Mouse (Mus musculus) embryo, embryonic 11 days (tissue): Measurements from ENCODE around the gene Meltf.

Experiments used
- DNase-seq: peaks from one replicate; pipeline ENCODE4 v3.0.0-alpha.2; 2015

The Meltf gene

DNA sequence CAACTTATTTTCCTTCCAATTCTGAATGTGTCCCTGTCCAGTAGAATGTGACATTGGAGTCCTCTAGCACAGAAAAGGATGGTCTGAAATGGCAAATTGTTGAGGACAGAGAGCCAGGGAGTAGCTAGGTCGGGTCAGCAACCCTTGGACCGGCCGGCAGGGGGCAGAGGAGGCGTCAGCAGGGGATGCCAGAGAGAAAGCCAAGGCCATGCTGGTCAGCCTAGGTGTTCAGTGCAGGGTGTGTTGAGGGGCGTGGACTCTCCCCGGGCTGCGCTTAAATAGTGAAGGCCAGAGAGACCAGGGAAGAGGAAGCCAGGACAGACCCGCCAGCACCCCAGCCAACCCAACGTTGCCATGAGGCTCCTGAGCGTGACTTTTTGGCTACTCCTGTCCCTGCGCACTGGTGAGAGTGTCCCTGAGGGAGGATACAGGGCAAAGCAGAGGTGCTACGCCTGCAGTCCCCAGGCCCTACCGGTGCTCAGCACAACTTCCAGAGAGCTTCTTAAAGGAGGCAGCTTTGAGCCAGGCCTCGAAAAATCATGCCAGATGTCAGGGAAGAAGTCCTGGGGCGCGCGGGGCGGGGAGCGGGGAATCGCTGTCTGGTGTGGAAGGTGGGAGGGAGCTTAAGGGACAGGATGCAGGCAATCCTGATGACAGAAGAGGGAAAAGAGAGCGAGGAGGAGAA is at the start of gene Meltf:
Meltf (plus strand) TSS at position 238 of the 685 bp plus-strand sequence.
- DNase-seq, result peak; percentile 77

DNA sequence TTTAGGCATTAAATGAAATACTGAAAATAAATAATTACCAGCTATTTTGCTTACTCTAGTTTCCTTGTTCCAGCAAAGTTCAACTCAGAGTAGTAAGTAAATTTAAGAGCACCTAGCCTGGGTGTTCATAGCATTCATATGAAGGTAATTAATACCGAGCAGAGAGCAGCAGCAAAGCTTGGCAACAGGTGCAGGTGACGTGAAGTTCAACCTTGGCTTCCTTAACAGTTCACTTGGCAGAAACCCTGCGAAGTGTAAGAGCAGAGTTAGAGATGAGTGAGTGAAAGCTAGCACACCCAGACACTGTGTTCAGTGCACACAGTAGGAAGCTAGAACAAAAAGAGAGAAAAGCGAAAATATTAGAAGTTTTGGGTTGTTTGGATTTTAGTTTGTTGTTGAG is 47.9 kb upstream of the Meltf start:
- no peak for DNase-seq

GRCm38 (mm10) chr16:31832630-31833422 is 45.8 kb upstream of the Meltf start:
- no peak for DNase-seq

DNA sequence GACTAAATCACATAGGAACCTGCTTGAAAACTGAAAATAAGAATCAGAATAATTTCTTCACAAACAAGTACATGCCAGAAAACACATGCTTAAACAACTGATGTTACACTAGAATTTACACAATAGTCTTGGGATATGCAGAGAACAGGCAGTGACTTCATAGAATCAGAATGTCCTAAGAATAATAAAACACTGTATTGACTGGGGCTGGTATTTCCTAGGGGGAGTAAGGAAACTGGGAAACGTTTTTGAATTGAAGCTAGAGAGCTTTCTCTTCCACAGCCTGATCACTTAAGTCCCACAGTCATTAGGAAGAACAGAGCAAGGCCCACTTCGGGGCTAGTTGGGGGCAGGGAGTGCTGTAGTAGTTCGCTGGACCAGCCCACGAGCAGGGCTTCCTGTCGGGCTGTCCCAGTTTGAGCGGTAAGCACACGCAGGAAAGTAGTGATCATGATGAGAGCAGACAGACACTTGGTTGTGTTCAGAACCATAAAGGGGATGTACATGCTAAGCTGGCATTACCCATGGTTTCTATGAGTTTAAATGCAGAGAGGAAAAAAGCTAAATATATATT is 44.5 kb upstream of the Meltf start:
- DNase-seq, result peak; percentile 12

- no peak for DNase-seq
These were observed 43.8 kb upstream of the Meltf start for GRCm38 (mm10) chr16:31834662-31835318.

- DNase-seq, result no peak
These were observed 41.2 kb upstream of the Meltf start for GRCm38 (mm10) chr16:31837362-31837761.

DNA sequence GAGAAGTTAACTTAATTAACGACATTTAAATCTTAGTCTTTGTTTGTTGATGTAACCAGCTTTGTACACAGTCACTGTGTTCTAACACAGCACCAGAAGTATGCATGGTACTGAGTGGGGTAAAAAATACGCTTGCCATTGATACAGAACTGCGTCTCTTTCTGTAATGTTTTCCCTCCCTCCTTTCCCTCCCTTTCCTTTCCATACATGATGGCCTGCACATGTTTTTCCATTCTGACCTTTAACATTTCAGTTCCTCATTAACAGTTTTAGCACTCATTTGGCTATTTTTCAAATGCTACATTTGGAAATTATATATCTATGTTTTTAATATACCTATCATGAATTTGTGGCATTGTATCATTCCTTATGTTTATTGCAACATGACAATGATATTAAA is 34.4 kb upstream of the Meltf start:
- DNase-seq, result no peak

GRCm38 (mm10) chr16:31846763-31847162 is 31.8 kb upstream of the Meltf start:
- DNase-seq, result peak; percentile 23

GRCm38 (mm10) chr16:31863920-31864319 is 14.7 kb upstream of the Meltf start:
- no peak for DNase-seq

DNA sequence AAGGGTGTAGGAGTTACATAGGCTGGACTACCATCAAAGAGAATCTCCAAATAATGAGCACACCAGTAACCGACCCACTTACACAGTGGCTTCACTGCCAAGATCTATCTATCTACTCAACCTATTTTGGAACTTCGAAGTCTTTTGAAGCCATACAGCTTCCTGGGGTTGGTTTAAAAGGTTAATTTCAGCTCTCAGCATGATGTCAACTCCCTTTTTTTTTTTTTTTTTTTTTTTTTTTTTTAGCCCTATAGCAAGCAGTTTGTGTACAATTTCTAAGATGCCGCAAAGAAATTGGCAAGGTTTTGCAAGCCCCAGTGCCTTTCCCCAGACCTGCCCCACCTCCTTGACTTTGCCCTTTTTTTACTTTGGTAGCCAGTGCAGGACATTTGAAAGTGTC is 13.4 kb upstream of the Meltf start:
- no peak for DNase-seq

GRCm38 (mm10) chr16:31866911-31867310 is 11.7 kb upstream of the Meltf start:
- no peak for DNase-seq

GRCm38 (mm10) chr16:31867736-31868135 is 10.9 kb upstream of the Meltf start:
- no peak for DNase-seq

- DNase-seq, result no peak
These were observed 4.9 kb upstream of the Meltf start for GRCm38 (mm10) chr16:31873721-31874120.

DNA sequence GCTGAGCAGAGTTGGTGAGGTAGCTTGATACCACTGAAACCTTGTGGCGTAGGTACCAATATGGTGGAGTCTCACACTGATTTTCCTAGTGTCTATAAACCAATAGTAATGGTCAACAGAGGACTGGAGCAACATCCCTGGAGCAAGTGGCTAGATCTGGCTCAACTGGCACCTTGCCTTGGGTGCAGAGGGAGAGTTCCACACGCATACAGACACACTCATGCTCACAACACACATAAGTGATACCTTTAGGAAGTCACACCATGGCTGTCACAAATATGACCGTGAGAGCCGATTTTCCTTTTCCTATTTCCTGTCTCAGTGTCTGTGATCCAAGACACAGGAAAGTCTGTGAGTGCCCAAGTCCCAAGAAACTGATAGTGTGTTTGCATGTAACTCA is 3.2 kb upstream of the Meltf start:
- no peak for DNase-seq

GRCm38 (mm10) chr16:31876386-31876785 is 2.2 kb upstream of the Meltf start:
- DNase-seq, result no peak

DNA sequence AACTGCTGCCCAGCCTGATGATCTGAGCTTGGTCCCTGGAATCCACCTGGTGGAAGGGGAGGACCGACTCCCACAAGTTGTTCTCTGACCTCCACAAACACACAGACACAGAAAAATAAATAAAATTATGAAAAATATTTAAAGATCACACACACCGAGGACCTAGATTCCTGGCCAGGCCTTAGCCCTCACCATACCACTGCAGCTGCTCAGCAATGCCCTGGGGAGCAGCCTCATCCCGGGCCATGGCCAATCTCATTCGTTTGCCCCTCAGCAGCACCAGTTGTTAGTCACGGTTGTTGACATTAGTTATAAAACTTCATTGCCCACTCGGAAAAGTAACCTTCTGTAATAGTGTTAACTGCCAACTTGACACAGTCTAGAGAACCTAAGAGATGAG is 558 bp upstream of the Meltf start:
- no peak for DNase-seq

- DNase-seq, result no peak
These were observed 1.7 kb downstream of the Meltf start for GRCm38 (mm10) chr16:31880146-31880840.

DNA sequence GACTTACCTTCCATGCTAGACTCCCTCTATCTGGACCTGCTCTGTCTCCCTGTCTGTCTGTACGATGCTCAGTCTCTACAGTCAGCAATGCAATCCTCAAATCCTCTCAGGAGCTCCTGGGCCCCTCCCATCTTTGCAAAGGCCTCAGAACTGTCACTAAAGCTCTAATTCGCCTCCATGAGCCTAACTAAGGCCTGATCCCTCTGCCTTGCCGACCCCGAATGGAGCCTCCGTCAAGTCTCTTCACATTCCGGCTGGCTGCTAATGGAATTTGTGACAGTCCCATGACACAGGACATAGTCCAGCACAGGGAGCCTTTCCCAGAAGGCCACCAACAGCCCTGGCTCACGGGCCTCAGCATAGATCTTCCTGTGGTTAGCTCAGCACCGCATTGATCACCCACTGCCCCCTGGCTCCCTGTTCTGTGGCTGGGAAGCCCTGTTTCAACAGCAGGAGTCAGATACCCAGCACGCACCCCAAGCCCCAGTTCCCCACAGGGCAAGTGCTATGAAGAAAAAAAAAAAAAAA is 3.8 kb downstream of the Meltf start:
- no peak for DNase-seq

- no peak for DNase-seq
These were observed 4.7 kb downstream of the Meltf start for GRCm38 (mm10) chr16:31883302-31883701.

- DNase-seq, result peak; percentile 47
These were observed 5.3 kb downstream of the Meltf start for GRCm38 (mm10) chr16:31883902-31884301.

DNA sequence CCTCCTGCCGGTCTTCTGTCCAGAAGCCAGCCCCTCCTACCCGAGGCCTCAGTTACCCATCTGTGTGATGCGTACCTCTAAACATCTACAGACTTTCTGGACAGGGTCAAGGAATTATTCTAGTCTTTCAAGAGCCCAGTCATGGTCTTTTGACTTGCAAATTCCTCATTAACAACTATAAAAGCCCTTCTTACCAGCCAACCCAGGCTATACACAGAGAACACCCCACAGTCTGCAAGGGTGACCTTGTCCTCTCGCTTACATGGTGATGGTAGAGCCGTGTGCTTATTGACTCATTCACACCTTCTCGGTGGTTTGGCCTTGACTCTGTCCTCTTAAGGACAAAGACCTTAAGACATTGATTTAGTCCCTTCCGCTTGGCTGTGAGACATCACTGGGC is 12.3 kb downstream of the Meltf start:
- DNase-seq, result no peak

DNA sequence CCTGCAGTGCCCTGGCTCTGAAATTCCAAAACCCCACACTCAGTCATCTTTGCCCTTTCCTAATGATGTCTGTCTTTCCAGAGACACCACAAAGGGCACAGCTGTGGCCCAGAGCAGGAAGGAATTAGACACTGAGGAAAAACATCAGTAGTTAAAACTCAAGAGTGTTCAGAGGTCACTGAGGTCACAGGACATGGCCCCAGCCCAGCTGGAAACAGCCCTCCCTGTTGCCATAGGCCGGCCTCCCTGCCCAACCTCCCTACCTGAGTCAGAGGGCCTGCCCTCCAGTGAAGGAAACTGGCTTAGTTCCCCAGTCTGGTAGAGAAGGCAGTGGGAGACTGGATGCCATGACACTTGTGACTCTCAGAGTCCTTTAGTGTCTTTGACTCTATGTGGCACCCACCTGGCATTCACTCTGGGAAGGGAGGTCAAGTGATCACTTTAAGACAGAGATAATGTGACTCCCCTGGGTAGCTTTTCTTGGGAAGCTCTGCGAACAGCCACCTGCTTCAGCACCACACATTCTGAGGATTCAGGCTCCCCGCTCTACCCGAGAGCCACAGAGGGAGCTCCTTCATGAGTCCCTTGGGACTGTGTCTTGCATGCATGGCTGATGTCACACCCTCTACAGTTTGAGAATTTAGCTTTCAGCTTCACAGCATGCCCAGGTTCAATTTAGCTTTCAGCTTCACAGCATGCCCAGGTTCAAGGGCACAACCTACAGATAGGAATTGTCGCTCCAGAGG is 15.0 kb downstream of the Meltf start:
- peak; percentile 25 for DNase-seq
